Mouse (Mus musculus): Measurements from ENCODE around the gene Atp8a1. TPM values are rescaled to one million over a fixed set of nuclear protein-coding genes. Genes with fewer than 3 reads are reported as not detected.

Atp8a1 gene
- polyA plus RNA-seq, 1 experiment from 2014 or later, result 17.8 TPM

DNA sequence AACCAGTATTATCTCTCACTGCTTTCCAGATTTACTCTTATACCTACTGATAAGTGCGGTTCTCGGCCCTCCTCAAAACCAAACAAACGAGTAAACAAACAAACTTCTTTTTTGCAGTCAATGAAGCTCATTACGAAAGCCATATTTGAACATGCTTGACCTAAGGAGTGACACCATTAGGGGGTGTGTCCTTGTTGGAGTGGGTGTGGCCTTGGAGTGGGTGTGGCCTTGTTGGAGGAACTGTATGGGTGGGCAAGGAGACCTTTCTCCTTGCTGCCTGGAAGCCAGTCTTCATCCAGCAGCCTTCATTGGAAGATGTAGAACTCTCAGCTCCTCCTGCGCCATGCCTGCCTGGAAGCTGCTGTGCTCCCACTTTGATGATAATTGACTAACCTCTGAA is 13.4 kb downstream of the Atp8a1 start:
- no peaks in the 10 kb centered on the region for H3K4me1 ChIP-seq (ENCODE audit: control insufficient read depth, insufficient read depth, low read length)
- no peak overlapping the region for H3K4me2 ChIP-seq (replicated peaks; ENCODE audit: low read depth, low read length)
- no peak overlapping the region for H3K27ac ChIP-seq (ENCODE audit: low read depth, low read length)
- no peaks in the 10 kb centered on the region for H3K27me3 ChIP-seq (ENCODE audit: control insufficient read depth, insufficient read depth, low read length)
- H3K4me3 ChIP-seq (ENCODE audit: low read length), result no peak overlapping the region
- no peaks in the 10 kb centered on the region for H3K9me3 ChIP-seq (ENCODE audit: control insufficient read depth, low read length)
- WGBS, result 95% methylated on average over 5 of the region's 5 CpGs
- no peak overlapping the region for H3K9ac ChIP-seq (ENCODE audit: low read depth, low read length)
- no peaks in the 10 kb centered on the region for H3K36me3 ChIP-seq (ENCODE audit: control insufficient read depth, insufficient read depth, low read length)
- no peak for ATAC-seq (ENCODE audit: low FRiP score, low TSS enrichment)

GRCm38 (mm10) chr5:67831293-67832147 is 15.7 kb downstream of the Atp8a1 start:
- WGBS, result 74% methylated on average over 10 of the region's 10 CpGs
- Histone ChIP-seq H3K27ac (ENCODE audit: low read depth, low read length) (no peak overlapping the region), H3K36me3 (ENCODE audit: control insufficient read depth, insufficient read depth, low read length) (no peaks in the 10 kb centered on the region), H3K4me3 (ENCODE audit: low read length) (no peak overlapping the region), H3K27me3 (ENCODE audit: control insufficient read depth, insufficient read depth, low read length) (no peaks in the 10 kb centered on the region), H3K4me2 (replicated peaks; ENCODE audit: low read depth, low read length) (no peak overlapping the region), H3K9me3 (ENCODE audit: control insufficient read depth, low read length) (no peaks in the 10 kb centered on the region), H3K9ac (ENCODE audit: low read depth, low read length) (no peak overlapping the region), H3K4me1 (ENCODE audit: control insufficient read depth, insufficient read depth, low read length) (no peaks in the 10 kb centered on the region)
- 0 out of 2 replicates have a peak, but pooled peaks have one; percentile 22 for ATAC-seq (ENCODE audit: low FRiP score, low TSS enrichment)

GRCm38 (mm10) chr5:67828356-67828755 is 18.9 kb downstream of the Atp8a1 start:
- 87% methylated on average over 3 of the region's 3 CpGs for WGBS
- no peak overlapping the region for H3K4me3 ChIP-seq (ENCODE audit: low read length)

GRCm38 (mm10) chr5:67826935-67827334 is 20.3 kb downstream of the Atp8a1 start:
- H3K4me2 ChIP-seq (replicated peaks; ENCODE audit: low read depth, low read length), result no peak overlapping the region
- WGBS, result 91% methylated on average over 3 of the region's 3 CpGs
- H3K27me3 ChIP-seq (ENCODE audit: control insufficient read depth, insufficient read depth, low read length), result no peaks in the 10 kb centered on the region
- no peak overlapping the region for H3K4me3 ChIP-seq (ENCODE audit: low read length)
- no peak overlapping the region for H3K27ac ChIP-seq (ENCODE audit: low read depth, low read length)
- no peaks in the 10 kb centered on the region for H3K36me3 ChIP-seq (ENCODE audit: control insufficient read depth, insufficient read depth, low read length)
- H3K4me1 ChIP-seq (ENCODE audit: control insufficient read depth, insufficient read depth, low read length), result no peaks in the 10 kb centered on the region
- no peak for ATAC-seq (ENCODE audit: low FRiP score, low TSS enrichment)
- no peak overlapping the region for H3K9ac ChIP-seq (ENCODE audit: low read depth, low read length)
- no peaks in the 10 kb centered on the region for H3K9me3 ChIP-seq (ENCODE audit: control insufficient read depth, low read length)

More at GRCm38 (mm10) chr5:67828356-67828755, 18.9 kb downstream of the Atp8a1 start:
- Histone ChIP-seq H3K4me2 (replicated peaks; ENCODE audit: low read depth, low read length) (no peak overlapping the region), H3K9ac (ENCODE audit: low read depth, low read length) (no peak overlapping the region), H3K9me3 (ENCODE audit: control insufficient read depth, low read length) (no peaks in the 10 kb centered on the region), H3K27ac (ENCODE audit: low read depth, low read length) (no peak overlapping the region), H3K36me3 (ENCODE audit: control insufficient read depth, insufficient read depth, low read length) (no peaks in the 10 kb centered on the region), H3K27me3 (ENCODE audit: control insufficient read depth, insufficient read depth, low read length) (no peaks in the 10 kb centered on the region), H3K4me1 (ENCODE audit: control insufficient read depth, insufficient read depth, low read length) (no peaks in the 10 kb centered on the region)
- no peak for ATAC-seq (ENCODE audit: low FRiP score, low TSS enrichment)

- WGBS, result 87% methylated on average over 9 of the region's 9 CpGs
- H3K36me3 ChIP-seq (ENCODE audit: control insufficient read depth, insufficient read depth, low read length), result no peaks in the 10 kb centered on the region
- ATAC-seq (ENCODE audit: low FRiP score, low TSS enrichment), result no peak
Observed at GRCm38 (mm10) chr5:67826278-67826677, 21.0 kb downstream of the Atp8a1 start.

DNA sequence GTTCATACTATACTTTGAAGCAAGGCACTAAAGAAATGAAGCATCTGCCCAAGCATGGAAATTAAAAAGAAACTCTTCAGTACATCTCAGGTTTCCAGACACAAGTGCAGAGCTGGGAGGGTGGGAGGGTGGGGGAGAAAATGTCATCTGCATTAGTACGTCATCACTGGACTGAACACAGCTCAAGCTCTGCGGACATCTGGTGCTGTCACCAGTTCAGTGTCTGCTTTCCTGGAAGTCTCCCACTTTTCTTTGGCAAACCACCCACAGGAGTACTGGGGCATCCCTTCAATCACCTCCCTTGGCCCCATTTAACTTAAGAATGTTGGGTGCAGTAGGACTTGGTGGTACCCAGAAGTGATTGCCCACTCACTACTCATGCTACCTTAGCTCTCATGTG is 22.6 kb downstream of the Atp8a1 start:
- Histone ChIP-seq H3K36me3 (ENCODE audit: control insufficient read depth, insufficient read depth, low read length) (no peaks in the 10 kb centered on the region), H3K27me3 (ENCODE audit: control insufficient read depth, insufficient read depth, low read length) (no peaks in the 10 kb centered on the region), H3K4me1 (ENCODE audit: control insufficient read depth, insufficient read depth, low read length) (no peaks in the 10 kb centered on the region), H3K9ac (ENCODE audit: low read depth, low read length) (no peak overlapping the region), H3K4me2 (replicated peaks; ENCODE audit: low read depth, low read length) (no peak overlapping the region), H3K4me3 (ENCODE audit: low read length) (no peak overlapping the region), H3K27ac (ENCODE audit: low read depth, low read length) (no peak overlapping the region), H3K9me3 (ENCODE audit: control insufficient read depth, low read length) (no peaks in the 10 kb centered on the region)
- 56% methylated on average over 2 of the region's 2 CpGs for WGBS
- no peak; the same call in 1 of the 2 replicates for ATAC-seq (ENCODE audit: low FRiP score, low TSS enrichment)

More at GRCm38 (mm10) chr5:67826278-67826677, 21.0 kb downstream of the Atp8a1 start:
- Histone ChIP-seq H3K9ac (ENCODE audit: low read depth, low read length) (no peak overlapping the region), H3K4me3 (ENCODE audit: low read length) (no peak overlapping the region), H3K27ac (ENCODE audit: low read depth, low read length) (no peak overlapping the region), H3K9me3 (ENCODE audit: control insufficient read depth, low read length) (no peaks in the 10 kb centered on the region), H3K4me1 (ENCODE audit: control insufficient read depth, insufficient read depth, low read length) (no peaks in the 10 kb centered on the region), H3K27me3 (ENCODE audit: control insufficient read depth, insufficient read depth, low read length) (no peaks in the 10 kb centered on the region), H3K4me2 (replicated peaks; ENCODE audit: low read depth, low read length) (no peak overlapping the region)

DNA sequence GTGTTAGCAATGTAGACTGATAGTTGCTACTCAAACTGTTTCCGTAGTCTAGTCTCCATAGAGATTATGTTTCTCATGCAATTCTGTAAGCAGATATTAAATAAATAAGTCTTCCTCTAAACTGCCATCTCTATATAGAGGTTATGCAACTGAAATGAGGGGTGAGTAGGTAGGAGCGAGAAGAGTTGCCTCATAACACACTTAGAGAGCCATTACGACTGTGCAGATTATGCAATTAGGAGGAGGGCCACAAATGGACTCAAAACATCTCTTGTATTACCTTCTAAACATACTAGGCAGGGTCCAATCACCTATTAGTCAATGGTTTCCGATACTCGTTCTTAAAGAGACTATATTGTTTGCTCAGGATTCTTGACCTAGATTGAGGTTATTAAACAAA is 23.5 kb downstream of the Atp8a1 start:
- Histone ChIP-seq H3K4me3 (ENCODE audit: low read length) (no peak overlapping the region), H3K4me2 (replicated peaks; ENCODE audit: low read depth, low read length) (no peak overlapping the region), H3K9me3 (ENCODE audit: control insufficient read depth, low read length) (no peaks in the 10 kb centered on the region), H3K27ac (ENCODE audit: low read depth, low read length) (no peak overlapping the region), H3K36me3 (ENCODE audit: control insufficient read depth, insufficient read depth, low read length) (no peaks in the 10 kb centered on the region), H3K9ac (ENCODE audit: low read depth, low read length) (no peak overlapping the region), H3K27me3 (ENCODE audit: control insufficient read depth, insufficient read depth, low read length) (no peaks in the 10 kb centered on the region), H3K4me1 (ENCODE audit: control insufficient read depth, insufficient read depth, low read length) (no peaks in the 10 kb centered on the region)
- WGBS, result 79% methylated on average over 5 of the region's 5 CpGs
- ATAC-seq (ENCODE audit: low FRiP score, low TSS enrichment), result no peak

- Histone ChIP-seq H3K9ac (ENCODE audit: low read depth, low read length) (no peak overlapping the region), H3K4me1 (ENCODE audit: control insufficient read depth, insufficient read depth, low read length) (no peaks in the 10 kb centered on the region), H3K36me3 (ENCODE audit: control insufficient read depth, insufficient read depth, low read length) (no peaks in the 10 kb centered on the region), H3K4me2 (replicated peaks; ENCODE audit: low read depth, low read length) (no peak overlapping the region), H3K27ac (ENCODE audit: low read depth, low read length) (no peak overlapping the region), H3K9me3 (ENCODE audit: control insufficient read depth, low read length) (no peaks in the 10 kb centered on the region), H3K4me3 (ENCODE audit: low read length) (no peak overlapping the region), H3K27me3 (ENCODE audit: control insufficient read depth, insufficient read depth, low read length) (no peaks in the 10 kb centered on the region)
- 83% methylated on average over 6 of the region's 6 CpGs for WGBS
- no peak for ATAC-seq (ENCODE audit: low FRiP score, low TSS enrichment)
Observed at GRCm38 (mm10) chr5:67822619-67823018, 24.6 kb downstream of the Atp8a1 start.

GRCm38 (mm10) chr5:67821987-67822401 is 25.2 kb downstream of the Atp8a1 start:
- Histone ChIP-seq H3K9me3 (ENCODE audit: control insufficient read depth, low read length) (no peaks in the 10 kb centered on the region), H3K9ac (ENCODE audit: low read depth, low read length) (no peak overlapping the region), H3K36me3 (ENCODE audit: control insufficient read depth, insufficient read depth, low read length) (no peaks in the 10 kb centered on the region), H3K4me2 (replicated peaks; ENCODE audit: low read depth, low read length) (no peak overlapping the region), H3K4me3 (ENCODE audit: low read length) (no peak overlapping the region), H3K27ac (ENCODE audit: low read depth, low read length) (no peak overlapping the region), H3K4me1 (ENCODE audit: control insufficient read depth, insufficient read depth, low read length) (no peaks in the 10 kb centered on the region), H3K27me3 (ENCODE audit: control insufficient read depth, insufficient read depth, low read length) (no peaks in the 10 kb centered on the region)
- WGBS, result 85% methylated on average over 8 of the region's 8 CpGs
- no peak for ATAC-seq (ENCODE audit: low FRiP score, low TSS enrichment)

Measured in kidney, embryonic 14.5 days (tissue).